Mouse (Mus musculus): ENCODE measurements at regions not wholly inside any gene's neighbourhood (a gene's known extent, or its start where the extent isn't known, plus 50 kb on each side); places are given as distances from the start of the nearest gene placed in this dataset.

GRCm38 (mm10) chr10:92106331-92106730, 615.9 kb downstream of the Nedd1 start:
- TF ChIP-seq MYOG (IDR thresholded peaks at IDR 0.05; ENCODE audit: control insufficient read depth, extremely low read depth, insufficient read length) (no peak), CTCF (IDR thresholded peaks at IDR 0.05; ENCODE audit: control insufficient read depth, insufficient read depth, insufficient read length) (no peak), MAX (IDR thresholded peaks at IDR 0.05) (no peak), USF1 (IDR thresholded peaks at IDR 0.05; ENCODE audit: low read depth) (no peak), CEBPB (IDR thresholded peaks at IDR 0.05; ENCODE audit: low read depth) (no peak), FOSL1 (IDR thresholded peaks at IDR 0.05; ENCODE audit: insufficient read depth, low read length, poor library complexity, severe bottlenecking) (no peak), MYOD1 (IDR thresholded peaks at IDR 0.05; ENCODE audit: control insufficient read depth, insufficient read length, low read depth) (no peak)
